Mouse (Mus musculus) CH12.LX (cell line): ENCODE measurements at regions not wholly inside any gene's neighbourhood (a gene's known extent, or its start where the extent isn't known, plus 50 kb on each side); places are given as distances from the start of the nearest gene placed in this dataset.

Experiments used
- DNase-seq: peaks from one replicate; pipeline ENCODE4 v3.0.0-alpha.2; 2013; ENCODE audit errors: extremely low read depth
- H3K27ac ChIP-seq: 2 replicates; pipeline ENCODE4 v1.5.1; 2012; ENCODE audit warnings: low read depth, mild to moderate bottlenecking, control low read depth, moderate library complexity; ENCODE audit not compliant: insufficient read depth
- H3K27me3 ChIP-seq: replicated peaks from 2 replicates; pipeline ENCODE3; 2012; ENCODE audit warnings: inconsistent platforms
- H3K36me3 ChIP-seq, 2 experiments: replicated peaks in 1 of 2; 2 replicates each; pipeline versions ENCODE3 to v1.6.1; 2012; ENCODE audit warnings: inconsistent platforms in 1 of 2, low read length in 1 of 2, mild to moderate bottlenecking in 1 of 2, mixed read lengths in 1 of 2, moderate library complexity in 1 of 2; ENCODE audit not compliant: control insufficient read depth in 1 of 2, insufficient read depth in 1 of 2
- H3K4me1 ChIP-seq, 2 experiments: 2 replicates each; pipeline ENCODE4 v1.6.1; 2012; ENCODE audit warnings: inconsistent platforms in 1 of 2, moderate library complexity in 1 of 2; ENCODE audit not compliant: insufficient read depth in 2 of 2, control insufficient read depth in 1 of 2
- H3K4me2 ChIP-seq: 2 replicates; pipeline ENCODE4 v1.6.1; 2012; ENCODE audit warnings: low read depth, mild to moderate bottlenecking, control low read depth; ENCODE audit not compliant: poor library complexity, insufficient read depth, severe bottlenecking
- H3K4me3 ChIP-seq, 3 experiments: fragments of 150-350 bp in 1 of 3; sonication (generic) in 1 of 3; replicated peaks in 1 of 3; 2 replicates each; pipeline versions ENCODE3 to v1.5.1; 2011 to 2012; ENCODE audit warnings: low read depth in 2 of 3, low read length in 2 of 3, mild to moderate bottlenecking in 2 of 3, moderate library complexity in 2 of 3, control low read depth in 1 of 3, improper control_type of control experiment in 1 of 3, inconsistent platforms in 1 of 3, mixed read lengths in 1 of 3; ENCODE audit not compliant: poor library complexity in 1 of 3
- H3K79me2 ChIP-seq: replicated peaks from 2 replicates; pipeline ENCODE4 v1.6.1; 2012; ENCODE audit warnings: mild to moderate bottlenecking, moderate library complexity; ENCODE audit not compliant: control insufficient read depth, poor library complexity, insufficient read depth, severe bottlenecking; ENCODE audit errors: extremely low read depth
- H3K9ac ChIP-seq: 2 replicates; pipeline ENCODE4 v1.6.1; 2012; ENCODE audit warnings: low read depth, mild to moderate bottlenecking, control low read depth, moderate library complexity; ENCODE audit not compliant: insufficient read depth
- H3K9me3 ChIP-seq: replicated peaks from 2 replicates; pipeline ENCODE3; 2012; ENCODE audit warnings: low read length, inconsistent platforms, mixed read lengths
- CHD1 ChIP-seq: IDR thresholded peaks from 2 replicates; pipeline ENCODE4 v1.6.1; 2012; ENCODE audit warnings: low read depth, low read length, improper control_type of control experiment, inconsistent platforms
- CHD2 ChIP-seq: IDR thresholded peaks from 2 replicates; pipeline ENCODE4 v1.6.1; 2011; ENCODE audit warnings: low read length, improper control_type of control experiment
- CTCF ChIP-seq, 2 experiments: IDR thresholded peaks in 1 of 2; conservative IDR thresholded peaks in 1 of 2; 2 replicates each; pipeline ENCODE4 v1.5.1; 2011 to 2012; ENCODE audit warnings: low read depth in 2 of 2, low read length in 2 of 2, improper control_type of control experiment in 1 of 2, inconsistent platforms in 1 of 2, mild to moderate bottlenecking in 1 of 2, moderate library complexity in 1 of 2
- ELF1 ChIP-seq: IDR thresholded peaks from 2 replicates; pipeline ENCODE4 v1.6.1; 2014; ENCODE audit warnings: low read depth, mild to moderate bottlenecking, inconsistent platforms, low read length, improper control_type of control experiment
- EP300 ChIP-seq: IDR thresholded peaks from 2 replicates; pipeline ENCODE4 v1.6.1; 2011; ENCODE audit warnings: low read length, improper control_type of control experiment
- ETS1 ChIP-seq: conservative IDR thresholded peaks from 2 replicates; pipeline ENCODE4 v1.6.1; 2012; ENCODE audit warnings: low read depth, mild to moderate bottlenecking, inconsistent platforms, low read length, improper control_type of control experiment, moderate library complexity
- GABPA ChIP-seq: IDR thresholded peaks from 2 replicates; pipeline ENCODE4 v1.6.1; 2012; ENCODE audit warnings: low read depth, low read length, improper control_type of control experiment, inconsistent platforms; ENCODE audit not compliant: insufficient replicate concordance
- HCFC1 ChIP-seq: IDR thresholded peaks from 2 replicates; pipeline ENCODE4 v1.6.1; 2012; ENCODE audit warnings: low read depth, mild to moderate bottlenecking, inconsistent platforms, low read length, improper control_type of control experiment
- JUN ChIP-seq: IDR thresholded peaks from 2 replicates; pipeline ENCODE4 v1.6.1; 2011; ENCODE audit warnings: low read depth, mild to moderate bottlenecking, low read length, improper control_type of control experiment, moderate library complexity; ENCODE audit not compliant: insufficient read depth
- MAZ ChIP-seq: IDR thresholded peaks from 2 replicates; pipeline ENCODE4 v1.6.1; 2012; ENCODE audit warnings: low read depth, mild to moderate bottlenecking, inconsistent platforms, low read length, improper control_type of control experiment, moderate library complexity
- MEF2A ChIP-seq: IDR thresholded peaks from 2 replicates; pipeline ENCODE4 v1.6.1; 2014; ENCODE audit warnings: low read depth, mild to moderate bottlenecking, inconsistent platforms, low read length, improper control_type of control experiment, borderline replicate concordance
- MXI1 ChIP-seq: IDR thresholded peaks from 2 replicates; pipeline ENCODE4 v1.6.1; 2011; ENCODE audit warnings: mild to moderate bottlenecking, low read depth, low read length, improper control_type of control experiment
- MYC ChIP-seq: IDR thresholded peaks from 2 replicates; pipeline ENCODE4 v1.6.1; 2011; ENCODE audit warnings: low read depth, mild to moderate bottlenecking, improper control_type of control experiment, low read length
- NELFE ChIP-seq: IDR thresholded peaks from 2 replicates; pipeline ENCODE4 v1.6.1; 2011; ENCODE audit warnings: low read depth, low read length, improper control_type of control experiment
- NRF1 ChIP-seq: IDR thresholded peaks from 2 replicates; pipeline ENCODE4 v1.6.1; 2014; ENCODE audit warnings: low read depth, mild to moderate bottlenecking, inconsistent platforms, low read length, improper control_type of control experiment, moderate library complexity
- PAX5 ChIP-seq: IDR thresholded peaks from 2 replicates; pipeline ENCODE4 v1.6.1; 2012; ENCODE audit warnings: low read length, inconsistent platforms, mixed read lengths
- POLR2AphosphoS2 ChIP-seq: IDR thresholded peaks from 2 replicates; pipeline ENCODE4 v1.6.1; 2011; ENCODE audit warnings: low read depth, low read length, improper control_type of control experiment
- SIN3A ChIP-seq: IDR thresholded peaks from 2 replicates; pipeline ENCODE4 v1.6.1; 2012; ENCODE audit warnings: low read length, improper control_type of control experiment, inconsistent platforms
- TBP ChIP-seq: conservative IDR thresholded peaks from 2 replicates; pipeline ENCODE4 v1.6.1; 2011; ENCODE audit warnings: low read depth, low read length, improper control_type of control experiment
- UBTF ChIP-seq: IDR thresholded peaks from 2 replicates; pipeline ENCODE4 v1.6.1; 2012; ENCODE audit warnings: low read depth, mild to moderate bottlenecking, inconsistent platforms, low read length, improper control_type of control experiment, moderate library complexity
- USF2 ChIP-seq: conservative IDR thresholded peaks from 2 replicates; pipeline ENCODE4 v1.6.1; 2011; ENCODE audit warnings: low read depth, low read length, improper control_type of control experiment
- ZC3H11A ChIP-seq: IDR thresholded peaks from 2 replicates; pipeline ENCODE4 v1.6.1; 2012; ENCODE audit warnings: low read depth, mild to moderate bottlenecking, inconsistent platforms, low read length, improper control_type of control experiment
- ZMIZ1 ChIP-seq: IDR thresholded peaks from 2 replicates; pipeline ENCODE4 v1.6.1; 2012; ENCODE audit warnings: low read depth, mild to moderate bottlenecking, inconsistent platforms, low read length, improper control_type of control experiment
- ZNF384 ChIP-seq: IDR thresholded peaks from 2 replicates; pipeline ENCODE4 v1.6.1; 2012; ENCODE audit warnings: low read depth, low read length, improper control_type of control experiment, inconsistent platforms
- dilution Hi-C: fragments of 300-500 bp; cut with MboI; formaldehyde crosslinking; loops from 2 replicates; pipeline ENCODE4 v1.14.3; 2020; ENCODE audit warnings: low sequenced_read_pairs; ENCODE audit not compliant: extremely low pct_unique_long_range_greater_than_20kb, extremely low pct_ligation_motif_present
- in situ Hi-C: fragments of 300-500 bp; cut with MboI; formaldehyde crosslinking; loops from 3 replicates; pipeline ENCODE4 v1.14.3; 2019; ENCODE audit warnings: low sequenced_read_pairs, low pct_ligation_motif_present, low pct_unique_long_range_greater_than_20kb, mixed read lengths

- no peak for TF ChIP-seq CHD2
- no peak for TF ChIP-seq TBP
- TF ChIP-seq MEF2A = no peak
- no peak for TF ChIP-seq EP300
- TF ChIP-seq POLR2AphosphoS2 = no peak
- no peak for TF ChIP-seq ETS1
- no peak for TF ChIP-seq USF2
- no peak for TF ChIP-seq NELFE
- TF ChIP-seq UBTF = no peak
- TF ChIP-seq GABPA = no peak
Measured at GRCm38 (mm10) chr8:116380601-116381000, 124.2 kb upstream of the Dynlrb2 start.

GRCm38 (mm10) chr8:116379851-116380250 is 124.9 kb upstream of the Dynlrb2 start:
- Histone ChIP-seq H3K4me2 (no peak overlapping the region), H3K9ac (no peak overlapping the region), H3K79me2 (no peaks in the 10 kb centered on the region), H3K4me3 (no peak overlapping the region), H3K9me3 (peaks cover 8% of the 10 kb centered on the region), H3K27me3 (peaks cover 32% of the 10 kb centered on the region), H3K27ac (no peak overlapping the region), H3K36me3 (no peaks in the 10 kb centered on the region), H3K4me1 (no peaks in the 10 kb centered on the region)
- in situ Hi-C loops (no loop called here), dilution Hi-C loops (no loop called here)
- TF ChIP-seq CTCF (conservative IDR thresholded peaks at IDR 0.05 in 1 of 2, IDR thresholded peaks at IDR 0.05 in 1 of 2; ENCODE audit: low read depth in 2 of 2, low read length in 2 of 2) (no peak), EP300 (no peak), HCFC1 (no peak), ZNF384 (no peak), NRF1 (no peak), MAZ (no peak), ZC3H11A (no peak), MEF2A (no peak), CHD1 (no peak), SIN3A (no peak), MXI1 (no peak), NELFE (no peak), JUN (no peak), PAX5 (no peak), ZMIZ1 (no peak), MYC (no peak), ELF1 (no peak), ETS1 (no peak), TBP (no peak)
- DNase-seq = no peak

More at GRCm38 (mm10) chr8:116380601-116381000, 124.2 kb upstream of the Dynlrb2 start:
- Histone ChIP-seq H3K4me3 (no peak overlapping the region), H3K4me1 (no peaks in the 10 kb centered on the region), H3K27ac (no peak overlapping the region), H3K4me2 (no peak overlapping the region), H3K79me2 (no peaks in the 10 kb centered on the region), H3K27me3 (peaks cover 29% of the 10 kb centered on the region), H3K9me3 (peaks cover 8% of the 10 kb centered on the region), H3K9ac (no peak overlapping the region), H3K36me3 (no peaks in the 10 kb centered on the region)
- dilution Hi-C loops (no loop called here), in situ Hi-C loops (no loop called here)
- DNase-seq = no peak
